Mouse (Mus musculus) intestine, embryonic 15.5 days (tissue): ENCODE measurements around the gene Vmn1r129. TPM values are rescaled to one million over a fixed set of nuclear protein-coding genes. Genes with fewer than 3 reads are reported as not detected.
"Not testable (repeated sequence)": the region's sequence is repeated elsewhere in the genome, so short reads cannot be mapped to it uniquely, and the experiment has no call there.

Source experiments
- ATAC-seq: fragments of 200-750 bp; cut with Nextera tagmentation; 2 replicates; pipeline ENCODE4 v1.8.0; 2017; ENCODE audit warnings: moderate TSS enrichment, moderate library complexity
- H3K27ac ChIP-seq: fragments of 300-500 bp; sonication (generic); 2 replicates; pipeline ENCODE4 v1.5.1; 2015; ENCODE audit warnings: mild to moderate bottlenecking, inconsistent platforms
- H3K27me3 ChIP-seq: fragments of 300-500 bp; sonication (generic); replicated peaks from 2 replicates; pipeline ENCODE4 v1.6.1; 2015; ENCODE audit warnings: inconsistent platforms
- H3K36me3 ChIP-seq: fragments of 300-500 bp; sonication (generic); 2 replicates; pipeline ENCODE4 v1.6.1; 2015; ENCODE audit warnings: inconsistent platforms
- H3K4me1 ChIP-seq: fragments of 300-500 bp; sonication (generic); replicated peaks from 2 replicates; pipeline ENCODE4 v1.6.1; 2015; ENCODE audit warnings: inconsistent platforms
- H3K4me2 ChIP-seq: fragments of 300-500 bp; sonication (generic); replicated peaks from 2 replicates; pipeline ENCODE4 v1.6.1; 2015; ENCODE audit warnings: mild to moderate bottlenecking, inconsistent platforms
- H3K4me3 ChIP-seq: fragments of 300-500 bp; sonication (generic); replicated peaks from 2 replicates; pipeline ENCODE4 v1.5.1; 2015; ENCODE audit warnings: inconsistent platforms
- H3K9ac ChIP-seq: fragments of 300-500 bp; sonication (generic); 2 replicates; pipeline ENCODE4 v1.6.1; 2015; ENCODE audit warnings: inconsistent platforms
- H3K9me3 ChIP-seq: fragments of 300-500 bp; sonication (generic); 2 replicates; pipeline ENCODE4 v1.6.1; 2016; ENCODE audit warnings: inconsistent platforms
- WGBS: fragments of 180-500 bp; shearing (Covaris S2); methylation state at CpG from one replicate; pipeline ENCODE4 v1.1.7; 2015; 5-methylcytosine and 5-hydroxymethylcytosine counted together
- polyA plus RNA-seq: library from polyadenylated mRNA; unstranded; fragments of >200 nt; fragmentation: Nextera tagmentation; extraction: Ambion mirVana; gene quantifications from 2 replicates; pipeline ENCODE4 v1.2.1, GENCODE M21; 2015

Vmn1r129 gene
- polyA plus RNA-seq, result not detected in 2 replicates

DNA sequence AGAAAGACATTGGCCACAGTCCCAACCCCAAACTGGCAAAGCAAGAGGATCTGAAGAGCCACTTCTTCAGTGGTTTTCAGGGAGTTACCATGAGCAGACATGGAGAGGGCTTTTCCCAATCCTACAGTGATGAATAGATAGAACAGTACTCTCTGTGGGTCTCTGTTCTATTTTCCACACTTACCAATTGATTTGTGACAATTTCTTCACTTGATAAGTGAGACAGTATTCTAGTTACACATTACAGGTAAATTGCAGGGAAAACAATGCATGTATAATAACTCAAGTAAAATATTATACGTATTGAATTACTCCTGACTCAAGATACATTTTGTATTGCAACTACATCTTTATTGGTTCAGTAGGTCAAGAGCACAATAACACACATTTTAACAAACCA lies at the start of gene Vmn1r129:
Gene Vmn1r129 (minus strand): TSS at position 101 of the 400 bp plus-strand sequence.
- H3K9me3 ChIP-seq, H3K27me3 ChIP-seq, H3K4me2 ChIP-seq, H3K36me3 ChIP-seq, H3K27ac ChIP-seq, H3K4me3 ChIP-seq, H3K9ac ChIP-seq, H3K4me1 ChIP-seq, ATAC-seq: not testable (repeated sequence)
- no CpG with 5 or more reads among the region's 1 CpGs for WGBS

DNA sequence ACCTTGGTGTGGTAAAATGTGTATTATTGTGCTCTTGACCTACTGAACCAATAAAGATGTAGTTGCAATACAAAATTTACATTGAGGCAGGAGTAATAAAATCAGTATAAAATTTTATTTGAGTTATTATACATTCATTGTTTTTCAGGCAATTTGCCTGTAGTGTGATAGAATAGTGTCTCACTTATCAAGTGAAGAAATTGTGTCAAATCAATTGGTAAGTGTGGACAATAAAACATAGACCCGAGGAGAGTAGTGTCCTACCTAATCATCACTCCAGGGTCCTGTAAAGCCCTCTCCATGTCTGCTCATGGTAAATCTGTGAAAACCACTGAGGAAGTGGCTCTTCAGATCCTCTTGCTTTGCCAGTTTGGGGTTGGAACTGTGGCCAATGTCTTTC lies 12.0 kb downstream of the Vmn1r129 start, which contains the start of gene Vmn1r128:
Gene Vmn1r128 (plus strand): TSS at position 301 of the 400 bp plus-strand sequence.
- H3K4me2 ChIP-seq, H3K9ac ChIP-seq, H3K27me3 ChIP-seq, H3K4me1 ChIP-seq, H3K27ac ChIP-seq, H3K9me3 ChIP-seq, H3K4me3 ChIP-seq, H3K36me3 ChIP-seq, ATAC-seq: not testable (repeated sequence)
- 77% methylated on average over 1 of the region's 1 CpGs for WGBS

DNA sequence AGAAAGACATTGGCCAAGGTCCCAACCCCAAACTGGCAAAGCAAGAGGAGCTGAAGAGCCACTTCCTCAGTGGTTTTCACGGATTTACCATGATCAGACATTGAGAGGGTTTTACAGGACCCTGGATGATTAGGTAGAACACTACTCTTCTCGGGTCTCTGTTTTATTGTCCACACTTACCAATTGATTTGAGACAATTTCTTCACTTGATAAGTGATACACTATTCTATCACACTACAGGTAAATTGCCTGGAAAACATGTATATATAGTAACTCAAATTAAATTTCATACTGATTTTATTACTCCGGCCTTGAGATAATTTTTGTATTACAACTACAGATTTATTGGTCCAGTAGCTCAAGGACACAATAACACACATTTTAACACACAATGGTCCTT lies 41.3 kb downstream of the Vmn1r129 start, which contains the start of gene Vmn1r127:
Gene Vmn1r127 (minus strand): TSS at position 101 of the 400 bp plus-strand sequence.
- not testable (repeated sequence) for H3K9me3 ChIP-seq, H3K4me1 ChIP-seq, H3K4me2 ChIP-seq, ATAC-seq, H3K36me3 ChIP-seq, H3K27me3 ChIP-seq, H3K4me3 ChIP-seq, H3K27ac ChIP-seq, H3K9ac ChIP-seq
- no CpG with 5 or more reads among the region's 3 CpGs for WGBS

Other genes starting within 250 kb of the Vmn1r129 start
- not detected in 2 replicates for gene Vmn1r122, start 227.2 kb downstream of the Vmn1r129 start, polyA plus RNA-seq
- not detected in 2 replicates for gene Vmn1r123, start 199.1 kb downstream of the Vmn1r129 start, polyA plus RNA-seq
- not detected in 2 replicates for gene Gm5157, start 170.9 kb downstream of the Vmn1r129 start, polyA plus RNA-seq
- not detected in 2 replicates for gene Vmn1r124, start 100.7 kb downstream of the Vmn1r129 start, polyA plus RNA-seq
- not detected in 2 replicates for gene Vmn1r125, start 89.1 kb downstream of the Vmn1r129 start, polyA plus RNA-seq
- gene Vmn1r126, start 59.8 kb downstream of the Vmn1r129 start, polyA plus RNA-seq, result not detected in 2 replicates
- not detected in 2 replicates for gene Vmn1r127, start 41.4 kb downstream of the Vmn1r129 start, polyA plus RNA-seq
- not detected in 2 replicates for gene Vmn1r128, start 11.9 kb downstream of the Vmn1r129 start, polyA plus RNA-seq
- gene Gm6882, start 71.5 kb upstream of the Vmn1r129 start, polyA plus RNA-seq, result not detected in 2 replicates
- not detected in 2 replicates for gene Vmn1r130, start 150.5 kb upstream of the Vmn1r129 start, polyA plus RNA-seq
- gene Vmn1r131, start 184.8 kb upstream of the Vmn1r129 start, polyA plus RNA-seq, result not detected in 2 replicates